Mouse (Mus musculus) heart, adult 2 months (tissue): Measurements from ENCODE around the gene Tmem63a. TPM values are rescaled to one million over a fixed set of nuclear protein-coding genes. Genes with fewer than 3 reads are reported as not detected.

ENCODE experiments used
- DNase-seq, 2 experiments: peaks; one replicate each; pipeline ENCODE4 v3.0.0; 2021
- H3K27ac ChIP-seq: fragments of 200-600 bp; 2 replicates; pipeline ENCODE4 v1.8.1; 2022
- H3K27me3 ChIP-seq: fragments of 200-500 bp; 2 replicates; pipeline ENCODE4 v1.6.1; 2012; ENCODE audit warnings: mild to moderate bottlenecking, low read length, inconsistent platforms, mixed read lengths; ENCODE audit not compliant: control insufficient read depth, insufficient read depth
- H3K36me3 ChIP-seq: fragments of 200-500 bp; 2 replicates; pipeline ENCODE4 v1.6.1; 2012; ENCODE audit warnings: low read length, inconsistent platforms; ENCODE audit not compliant: control insufficient read depth, insufficient read depth
- H3K4me1 ChIP-seq: fragments of 200-500 bp; 2 replicates; pipeline ENCODE4 v1.6.1; 2011; ENCODE audit warnings: low read length; ENCODE audit not compliant: control insufficient read depth, insufficient read depth
- H3K4me3 ChIP-seq: fragments of 200-600 bp; 2 replicates; pipeline ENCODE4 v1.8.1; 2022
- H3K79me2 ChIP-seq: fragments of 200-500 bp; replicated peaks from 2 replicates; pipeline ENCODE4 v1.6.1; 2012; ENCODE audit warnings: mild to moderate bottlenecking, inconsistent platforms, low read length, moderate library complexity, mixed read lengths; ENCODE audit not compliant: control insufficient read depth, insufficient read depth
- H3K9ac ChIP-seq: fragments of 200-500 bp; 2 replicates; pipeline ENCODE4 v1.6.1; 2012; ENCODE audit warnings: low read depth, mild to moderate bottlenecking, control low read depth, inconsistent platforms, low read length, mixed read lengths
- CTCF ChIP-seq: fragments of 200-600 bp; IDR thresholded peaks from 2 replicates; pipeline ENCODE4 v1.8.1; 2022; ENCODE audit warnings: antibody characterized with exemption, mild to moderate bottlenecking, moderate library complexity
- EP300 ChIP-seq: fragments of 200-500 bp; IDR thresholded peaks from 2 replicates; pipeline ENCODE4 v1.6.1; 2011; ENCODE audit warnings: low read depth, low read length, control low read depth; ENCODE audit not compliant: insufficient read depth
- POLR2A ChIP-seq: fragments of 200-500 bp; IDR thresholded peaks from 2 replicates; pipeline ENCODE4 v1.6.1; 2011; ENCODE audit warnings: mild to moderate bottlenecking, low read depth, low read length, control low read depth; ENCODE audit not compliant: insufficient read depth
- WGBS: fragments of 180-500 bp; shearing (Covaris S2); methylation state at CpG from one replicate; pipeline ENCODE4 v1.1.7; 2018; 5-methylcytosine and 5-hydroxymethylcytosine counted together
- intact Hi-C: fragments of 180-260 bp; cut with DNase I; formaldehyde crosslinking; loops from one replicate; pipeline ENCODE4 v1.15.1; 2025
- polyA plus RNA-seq: library from polyadenylated mRNA; depleted of rRNA; stranded (reverse); fragments of >200 nt; gene quantifications from 2 replicates; pipeline ENCODE4 v1.2.3, GENCODE M21; 2012
- total RNA-seq, 2 experiments: library from RNA; stranded (reverse); gene quantifications; 2 replicates each; pipeline ENCODE4 v1.2.3; 2021

Tmem63a gene
- total and polyA plus RNA-seq, 3 experiments, result 13.2 to 27.5 (median 15.8) TPM

- WGBS, result 69% methylated on average over 4 of the region's 4 CpGs
- peak overlapping the region; percentile 92 for H3K27ac ChIP-seq
- peaks cover 3% of the 10 kb centered on the region for H3K36me3 ChIP-seq
- intact Hi-C loops, result loop anchor here (5.0 kb wide), 1 partner anchor 1214 kb away; the partner anchor contains the start of genes Ahctf1 and Gm10518
- H3K79me2 ChIP-seq, result no peaks in the 10 kb centered on the region
- H3K4me1 ChIP-seq, result peaks cover 19% of the 10 kb centered on the region
- H3K9ac ChIP-seq, result peak overlapping the region; percentile 40
- no peaks in the 10 kb centered on the region for H3K27me3 ChIP-seq
- no peak for TF ChIP-seq CTCF
- TF ChIP-seq POLR2A, result no peak
- no peak for TF ChIP-seq EP300
- peak overlapping the region; percentile 69 for H3K4me3 ChIP-seq
- DNase-seq, result no peak
Observed at GRCm38 (mm10) chr1:181016045-181016444, 73.9 kb downstream of the Tmem63a start.

DNA sequence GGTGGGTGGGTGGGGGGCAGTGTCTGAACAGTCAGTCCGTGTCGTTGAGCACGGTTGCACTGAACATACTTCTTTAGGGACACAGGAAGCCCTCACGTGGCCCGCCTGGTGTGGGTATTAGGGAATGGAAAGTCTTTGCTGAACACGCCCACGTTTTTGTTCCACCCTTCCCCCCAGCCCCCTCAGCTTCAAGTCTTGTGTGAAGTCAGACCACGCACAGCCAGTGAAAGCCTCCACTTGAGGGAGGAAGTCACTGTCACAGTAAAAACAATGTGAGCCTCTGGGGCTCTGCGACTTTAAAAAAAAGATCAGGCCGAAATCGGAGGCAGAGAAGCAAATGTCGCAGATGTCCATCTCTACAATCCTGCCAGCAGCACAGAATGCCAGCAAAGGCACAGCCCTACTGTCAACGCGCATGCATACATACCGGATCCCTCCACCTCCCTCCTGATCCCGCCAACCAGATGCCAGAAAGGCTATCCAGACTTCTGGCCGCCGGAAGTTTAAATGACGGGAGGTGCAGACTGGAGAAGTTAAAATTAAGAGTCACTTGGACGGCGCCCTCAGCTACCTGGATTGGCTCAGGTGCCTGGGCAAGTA lies 74.5 kb downstream of the Tmem63a start:
- Histone ChIP-seq H3K4me3 (peak overlapping the region; percentile 69), H3K4me1 (peaks cover 16% of the 10 kb centered on the region), H3K36me3 (peaks cover 3% of the 10 kb centered on the region), H3K27ac (peak overlapping the region; percentile 92), H3K9ac (peak overlapping the region; percentile 52), H3K27me3 (no peaks in the 10 kb centered on the region), H3K79me2 (no peaks in the 10 kb centered on the region)
- peak; percentile 89 for TF ChIP-seq EP300
- peak; percentile 89 for TF ChIP-seq POLR2A
- TF ChIP-seq CTCF, result no peak
- DNase-seq, result peak; percentile 82 to 88
- WGBS, result 2% methylated on average over 21 of the region's 21 CpGs
- intact Hi-C loops, result loop anchor here (5.0 kb wide), 1 partner anchor 1214 kb away; the partner anchor contains the start of genes Ahctf1 and Gm10518

- no peaks in the 10 kb centered on the region for H3K79me2 ChIP-seq
- peak; percentile 88 for DNase-seq
- peak overlapping the region; percentile 66 for H3K9ac ChIP-seq
- peak overlapping the region; percentile 92 for H3K27ac ChIP-seq
- H3K36me3 ChIP-seq, result peaks cover 3% of the 10 kb centered on the region
- H3K27me3 ChIP-seq, result no peaks in the 10 kb centered on the region
- TF ChIP-seq POLR2A (peak; percentile 97), CTCF (no peak), EP300 (0 out of 2 replicates have a peak, but pooled peaks have one; percentile 36)
- 2% methylated on average over 22 of the region's 22 CpGs for WGBS
- peaks cover 16% of the 10 kb centered on the region for H3K4me1 ChIP-seq
- intact Hi-C loops, result loop anchor here (5.0 kb wide), 1 partner anchor 1215 kb away; the partner anchor contains the start of genes Ahctf1 and Gm10518
- peak overlapping the region; percentile 69 for H3K4me3 ChIP-seq
Observed at GRCm38 (mm10) chr1:181017212-181017711, 75.1 kb downstream of the Tmem63a start.

DNA sequence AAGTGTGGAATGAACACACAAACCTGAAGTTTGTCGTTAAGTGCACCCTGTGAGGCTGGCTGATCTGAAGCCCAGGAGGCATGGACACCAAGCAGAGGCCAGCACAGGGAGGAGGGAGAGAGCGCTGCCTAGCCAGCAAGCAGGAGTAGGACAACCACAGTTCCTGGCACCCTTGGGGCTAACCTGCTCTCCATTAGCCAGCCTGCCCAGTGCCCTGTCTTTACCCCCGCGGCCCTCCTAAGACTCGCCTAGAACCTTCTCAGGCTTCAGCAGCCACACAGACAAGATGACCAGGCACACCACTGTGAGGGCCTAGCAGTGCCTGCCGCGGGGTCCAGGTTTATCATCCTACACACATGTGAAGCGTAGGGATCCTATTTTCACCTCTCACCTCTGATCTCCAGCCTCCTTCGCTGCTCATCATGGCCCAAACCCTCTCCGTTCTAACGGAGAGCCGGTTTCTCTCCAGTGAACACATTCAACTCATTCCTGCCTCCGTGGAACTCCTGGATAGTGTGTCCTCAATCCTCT lies 75.8 kb downstream of the Tmem63a start:
- TF ChIP-seq EP300 (no peak), POLR2A (no peak), CTCF (no peak)
- H3K9ac ChIP-seq, result no peak overlapping the region
- DNase-seq, result no peak
- no peak overlapping the region for H3K4me3 ChIP-seq
- 76% methylated on average over 13 of the region's 13 CpGs for WGBS
- H3K27me3 ChIP-seq, result no peaks in the 10 kb centered on the region
- peaks cover 3% of the 10 kb centered on the region for H3K36me3 ChIP-seq
- H3K79me2 ChIP-seq, result no peaks in the 10 kb centered on the region
- H3K4me1 ChIP-seq, result peaks cover 16% of the 10 kb centered on the region
- no peak overlapping the region for H3K27ac ChIP-seq
- intact Hi-C loops, result loop anchor here (5.0 kb wide), 1 partner anchor 1216 kb away; the partner anchor contains the start of genes Ahctf1 and Gm10518

- Histone ChIP-seq H3K36me3 (no peaks in the 10 kb centered on the region), H3K27ac (no peak within 1 kb of the TSS), H3K4me3 (no peak within 1 kb of the TSS), H3K9ac (no peak within 1 kb of the TSS), H3K4me1 (peaks cover 2% of the 10 kb centered on the region), H3K27me3 (0 out of 2 replicates have a peak, but pooled peaks cover under 1% of the 10 kb centered on the region), H3K79me2 (no peaks in the 10 kb centered on the region)
- intact Hi-C loops, result loop anchor here (2.0 kb wide), 2 partner anchors 14 to 18 kb away; no protein-coding TSS in a partner anchor
- no peak for DNase-seq
- 56% methylated on average over 5 of the region's 5 CpGs for WGBS
- no peak for TF ChIP-seq CTCF
- no peak for TF ChIP-seq EP300
- no peak for TF ChIP-seq POLR2A
Observed at GRCm38 (mm10) chr1:181020756-181021487, 78.8 kb downstream of the Tmem63a start, which contains the start of gene Ephx1. Ephx1 (minus strand) TSS chr1:181020904.
